Mouse (Mus musculus) R1 (cell line): Measurements from ENCODE around the gene Rpap1.

ENCODE experiments used
- DNase-seq: peaks from one replicate; pipeline ENCODE4 v3.0.0-alpha.2; 2018; ENCODE audit warnings: low read depth, low spot score

The Rpap1 gene

DNA sequence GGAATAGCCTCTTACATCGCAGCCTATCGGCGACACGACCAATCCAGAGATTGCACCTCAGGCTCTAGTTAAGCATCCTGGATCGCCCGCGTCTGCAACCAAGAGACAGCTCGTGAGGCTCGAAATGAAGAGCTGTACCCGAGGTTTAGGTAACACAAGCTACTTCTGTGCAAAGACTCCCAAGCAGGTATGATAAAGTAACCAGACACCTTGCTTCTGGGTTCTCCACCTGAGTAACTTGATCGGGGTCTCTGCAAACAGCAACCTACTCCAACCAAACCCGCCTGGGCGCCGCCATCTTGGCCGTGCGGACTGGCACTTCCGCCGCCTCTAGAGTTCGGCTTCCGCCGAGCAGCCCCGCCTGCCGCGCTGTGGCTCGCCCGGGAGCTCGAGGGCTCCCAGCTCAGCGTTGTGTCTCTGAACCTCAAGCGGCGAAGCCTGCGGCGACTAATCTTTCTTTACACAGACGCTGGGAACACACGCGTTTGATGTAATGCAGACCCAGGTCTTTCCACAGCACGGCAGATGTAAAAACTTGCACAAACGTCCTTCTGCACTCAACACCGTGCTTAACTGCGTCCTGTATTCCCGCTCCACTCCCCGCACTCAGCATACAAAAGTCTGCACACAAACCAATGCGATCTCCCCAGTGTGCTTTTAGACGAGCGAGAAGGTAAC, at the start of gene Rpap1:
Gene Rpap1 (minus strand): TSS at position 332 of the 678 bp plus-strand sequence.
- DNase-seq, result peak; percentile 90

DNA sequence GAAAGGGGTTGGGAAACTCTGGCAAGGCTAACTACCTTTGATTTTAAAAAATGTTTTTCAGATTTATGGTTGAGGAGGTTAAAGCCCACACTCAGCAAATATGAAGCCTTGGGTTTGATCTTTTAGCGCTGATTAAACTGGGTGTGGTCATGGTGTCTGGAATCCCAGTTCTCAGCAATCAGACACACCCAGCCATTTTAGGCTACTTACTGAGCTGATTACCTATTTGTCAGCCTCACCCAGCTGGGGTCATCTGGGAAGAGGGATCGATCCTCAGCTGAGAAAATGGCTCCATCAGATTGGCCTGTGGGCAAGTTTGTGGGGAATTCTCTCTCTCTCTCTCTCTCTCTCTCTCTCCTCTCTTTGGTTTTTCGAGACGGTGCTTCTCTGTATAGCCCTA, 46.9 kb upstream of the Rpap1 start:
- DNase-seq, result peak; percentile 67

DNA sequence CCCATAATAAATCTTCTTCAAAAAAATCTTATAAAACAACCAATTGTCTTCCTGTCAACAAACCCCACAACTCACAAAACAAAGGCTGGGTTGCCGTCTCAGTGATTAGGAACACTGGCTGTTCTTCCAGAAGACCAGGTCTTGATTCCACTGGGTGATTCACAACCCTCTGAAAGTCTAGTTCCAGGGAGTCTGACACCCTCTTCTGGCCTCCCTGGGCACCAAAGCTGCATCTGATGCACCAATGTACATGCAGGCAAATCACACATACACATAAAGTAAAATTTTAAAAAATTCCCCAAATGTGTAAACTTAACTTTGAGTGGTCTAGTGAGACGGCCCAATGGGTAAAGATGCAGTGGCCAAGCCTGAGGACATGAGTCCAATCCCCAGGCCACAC, 43.2 kb upstream of the Rpap1 start:
- no peak for DNase-seq

DNA sequence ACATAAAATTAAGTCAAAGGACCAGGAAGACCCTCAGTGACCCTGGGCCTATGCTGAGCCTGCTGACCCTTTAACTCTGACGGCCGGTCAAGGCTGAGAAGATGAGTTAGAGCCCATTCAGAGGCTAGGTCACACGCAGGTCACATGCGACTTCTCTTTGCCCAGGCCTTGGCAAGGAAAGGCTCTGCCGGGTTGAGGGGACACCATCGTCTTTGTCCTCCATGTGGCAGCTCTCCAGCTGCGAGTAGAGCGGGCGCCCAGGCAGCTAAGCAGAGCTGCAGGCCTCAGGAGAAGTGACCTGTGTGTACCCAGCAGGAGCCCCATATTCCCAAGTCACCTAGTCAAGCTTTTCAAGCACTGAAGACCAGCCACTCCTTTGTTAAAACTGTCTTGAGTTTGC, 33.8 kb upstream of the Rpap1 start:
- no peak for DNase-seq

DNA sequence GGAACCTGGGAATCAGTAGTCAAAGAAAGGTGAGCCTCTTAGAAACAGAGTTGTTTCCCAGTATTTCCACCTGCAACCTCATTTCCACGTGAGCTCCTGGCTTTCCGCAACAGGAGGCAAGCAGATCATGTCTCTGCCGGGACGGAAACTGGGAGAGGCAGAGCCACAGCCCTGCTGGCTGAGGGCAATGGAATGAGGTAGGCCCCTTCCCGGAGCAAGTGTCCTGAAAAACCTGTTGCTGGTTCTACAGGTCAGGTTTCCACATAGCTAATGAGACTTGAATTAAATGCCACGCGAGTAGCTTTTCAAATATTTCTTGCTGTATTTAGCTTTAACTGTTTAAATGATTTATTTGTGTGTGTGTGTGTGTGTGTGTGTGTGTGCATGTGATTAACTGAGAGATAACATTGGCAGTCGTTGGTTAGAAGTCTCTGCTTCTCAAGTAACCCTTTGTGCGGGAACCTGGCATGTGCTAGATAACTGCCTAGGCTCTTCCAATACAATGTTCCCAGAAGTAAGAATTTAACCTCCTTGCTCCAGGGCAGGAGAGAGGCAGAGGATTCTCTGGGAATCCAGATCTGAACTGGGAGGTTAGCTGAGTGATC, 31.4 kb upstream of the Rpap1 start:
- DNase-seq, result peak; percentile 66

DNA sequence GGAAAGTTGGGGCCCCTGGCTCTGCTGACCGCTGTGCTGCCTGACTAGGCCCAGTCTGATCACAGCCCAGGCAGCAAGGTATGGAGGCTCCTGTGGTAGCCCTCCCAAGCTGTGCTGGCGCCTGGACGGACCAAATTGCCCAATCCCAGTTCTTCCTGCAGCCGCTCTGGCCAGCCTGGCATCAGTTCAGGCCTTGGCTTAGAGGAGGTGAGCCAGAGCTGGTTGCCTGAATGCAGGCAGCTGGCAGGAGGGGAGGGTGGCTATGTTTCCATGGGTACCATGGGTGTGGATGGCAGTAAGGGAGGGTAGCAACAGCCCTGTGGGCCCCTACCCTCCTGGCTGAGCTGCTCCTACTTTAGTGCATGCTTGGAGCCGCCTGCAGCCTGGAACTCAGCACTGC, 29.7 kb upstream of the Rpap1 start:
- no peak for DNase-seq

DNA sequence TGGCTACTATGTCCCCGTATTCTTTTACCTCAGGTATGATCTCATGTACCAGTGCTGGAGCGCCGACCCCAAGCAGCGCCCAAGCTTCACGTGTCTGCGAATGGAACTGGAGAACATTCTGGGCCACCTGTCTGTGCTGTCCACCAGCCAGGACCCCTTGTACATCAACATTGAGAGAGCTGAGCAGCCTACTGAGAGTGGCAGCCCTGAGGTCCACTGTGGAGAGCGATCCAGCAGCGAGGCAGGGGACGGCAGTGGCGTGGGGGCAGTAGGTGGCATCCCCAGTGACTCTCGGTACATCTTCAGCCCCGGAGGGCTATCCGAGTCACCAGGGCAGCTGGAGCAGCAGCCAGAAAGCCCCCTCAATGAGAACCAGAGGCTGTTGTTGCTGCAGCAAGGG, 29.3 kb upstream of the Rpap1 start:
- no peak for DNase-seq

DNA sequence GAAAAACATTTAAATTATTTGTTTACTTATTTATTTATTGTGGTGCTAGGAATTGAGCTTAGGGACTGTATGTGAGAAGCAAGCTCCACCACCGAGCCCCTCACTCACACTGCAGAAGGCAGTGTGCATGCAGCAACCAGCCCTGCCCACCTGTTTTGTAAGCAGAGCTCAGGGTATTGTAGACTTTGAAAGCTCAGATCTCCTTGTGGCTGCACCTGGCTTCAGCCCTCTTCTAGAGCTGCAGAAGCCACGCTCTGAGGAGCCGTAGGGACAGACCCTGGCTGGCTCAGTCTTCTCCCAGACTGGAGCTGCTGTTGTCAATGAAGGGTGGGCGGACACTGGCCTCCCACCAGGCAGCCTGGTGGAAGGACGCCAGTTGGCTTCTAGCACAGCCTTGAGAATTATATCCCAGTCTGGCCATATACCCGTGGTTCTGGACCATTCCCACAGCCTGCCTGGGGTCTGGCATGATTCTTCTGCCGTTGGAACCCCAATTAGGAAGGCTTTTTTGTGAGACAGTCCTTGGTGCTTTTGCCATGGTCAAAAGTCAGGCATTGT, 27.1 kb upstream of the Rpap1 start:
- DNase-seq, result no peak

DNA sequence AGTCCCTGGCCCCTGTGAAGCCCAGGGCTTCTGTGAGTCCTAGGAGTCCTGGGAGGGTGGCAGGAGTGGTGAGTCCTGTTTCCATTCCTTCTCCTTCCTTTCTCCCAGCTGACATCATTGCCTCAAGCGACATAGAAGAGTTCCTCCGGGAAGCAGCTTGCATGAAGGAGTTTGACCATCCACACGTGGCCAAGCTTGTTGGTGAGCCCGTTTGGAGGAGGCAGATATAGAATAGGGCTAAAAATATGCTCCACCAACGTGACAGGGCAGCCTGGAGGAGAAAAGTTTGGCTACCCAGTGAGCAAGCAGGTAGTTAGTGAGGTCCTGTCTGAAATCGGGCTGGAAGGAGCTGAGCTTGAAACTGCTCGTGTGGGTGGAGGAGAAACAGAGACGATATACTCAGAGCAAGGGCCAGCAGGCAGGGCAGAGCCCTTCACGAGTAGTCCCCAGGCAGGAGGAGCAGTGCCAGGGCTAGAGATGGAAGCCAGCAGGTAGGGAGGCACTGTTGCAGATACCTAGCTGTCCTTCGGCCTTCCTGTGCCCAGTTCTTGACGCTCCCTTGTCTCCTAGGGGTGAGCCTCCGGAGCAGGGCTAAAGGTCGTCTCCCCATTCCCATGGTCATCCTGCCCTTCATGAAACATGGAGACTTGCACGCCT, 24.3 kb upstream of the Rpap1 start:
- no peak for DNase-seq

DNA sequence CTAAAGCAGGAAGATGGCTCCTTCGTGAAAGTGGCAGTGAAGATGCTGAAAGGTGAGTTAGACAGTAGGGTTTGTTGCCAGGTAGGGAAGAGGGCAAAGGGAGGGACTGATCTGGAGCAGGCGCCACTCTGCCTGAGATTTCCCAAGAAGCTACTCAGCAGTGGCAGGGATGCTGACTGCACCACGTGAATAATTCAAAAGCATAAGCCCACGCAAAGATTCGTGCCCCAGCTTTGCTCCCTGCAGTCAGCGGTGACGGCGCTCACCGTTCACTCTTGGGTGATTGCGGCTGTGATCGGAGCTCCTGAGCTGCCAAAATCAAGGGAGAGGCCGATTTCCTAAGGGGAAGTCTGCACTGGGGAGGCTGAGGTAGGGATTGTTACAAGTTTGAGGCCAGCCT, 23.6 kb upstream of the Rpap1 start:
- no peak for DNase-seq

DNA sequence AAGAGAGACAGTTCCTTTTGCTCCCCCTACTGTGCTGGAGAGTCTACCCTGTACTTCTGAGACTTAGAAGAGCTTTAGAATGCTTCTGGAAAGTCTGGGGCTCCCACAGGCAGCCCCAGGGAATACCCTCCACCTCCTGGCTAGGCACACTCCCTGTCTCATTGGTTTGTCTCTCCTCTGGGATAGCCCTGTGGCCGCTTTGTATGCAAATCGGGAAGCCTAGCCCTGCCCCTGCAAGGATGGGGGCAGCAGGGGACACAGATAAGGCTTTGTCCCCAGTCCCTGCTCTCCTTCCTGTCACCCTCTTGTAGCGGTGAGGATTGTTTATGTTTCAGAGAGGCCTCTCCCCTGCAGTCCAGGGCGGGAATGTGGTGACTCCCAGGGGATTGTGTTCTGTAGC, 21.5 kb upstream of the Rpap1 start:
- peak; percentile 70 for DNase-seq

DNA sequence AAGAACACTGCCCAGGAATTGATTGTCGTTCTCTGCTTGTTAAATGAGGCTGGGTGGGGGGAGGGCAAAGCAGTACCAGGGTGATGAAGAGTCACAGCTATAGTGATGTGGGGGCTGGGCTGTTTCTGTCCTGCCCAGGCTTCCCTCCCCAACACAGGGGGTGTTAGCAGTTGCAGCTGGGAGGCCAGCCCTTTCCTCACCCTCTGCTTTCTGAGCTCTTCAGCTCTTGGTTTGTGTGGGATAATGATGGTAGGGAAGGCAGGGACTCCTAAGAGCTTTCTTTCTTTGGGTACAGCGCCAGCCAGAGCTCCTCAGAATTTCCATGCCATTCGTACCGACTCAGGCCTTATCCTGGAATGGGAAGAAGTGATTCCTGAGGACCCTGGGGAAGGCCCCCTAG, 21.1 kb upstream of the Rpap1 start:
- no peak for DNase-seq

DNA sequence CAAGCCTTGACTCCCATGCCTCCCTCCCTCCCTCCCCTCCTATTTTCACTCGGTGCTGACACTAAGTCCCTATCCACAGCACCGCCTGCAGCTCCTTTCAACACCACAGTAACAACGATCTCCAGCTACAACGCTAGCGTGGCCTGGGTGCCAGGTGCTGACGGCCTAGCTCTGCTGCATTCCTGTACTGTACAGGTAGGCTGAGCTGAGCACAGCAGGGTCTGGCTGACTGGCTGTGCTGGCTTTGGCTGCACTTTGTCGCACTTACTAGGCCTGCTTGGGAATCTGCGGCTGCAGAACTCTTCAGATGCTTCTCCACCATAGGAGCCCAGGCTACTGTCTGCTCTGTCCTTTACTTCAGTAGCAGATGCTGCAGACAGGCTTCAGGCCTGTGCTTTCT, 18.2 kb upstream of the Rpap1 start:
- no peak for DNase-seq

DNA sequence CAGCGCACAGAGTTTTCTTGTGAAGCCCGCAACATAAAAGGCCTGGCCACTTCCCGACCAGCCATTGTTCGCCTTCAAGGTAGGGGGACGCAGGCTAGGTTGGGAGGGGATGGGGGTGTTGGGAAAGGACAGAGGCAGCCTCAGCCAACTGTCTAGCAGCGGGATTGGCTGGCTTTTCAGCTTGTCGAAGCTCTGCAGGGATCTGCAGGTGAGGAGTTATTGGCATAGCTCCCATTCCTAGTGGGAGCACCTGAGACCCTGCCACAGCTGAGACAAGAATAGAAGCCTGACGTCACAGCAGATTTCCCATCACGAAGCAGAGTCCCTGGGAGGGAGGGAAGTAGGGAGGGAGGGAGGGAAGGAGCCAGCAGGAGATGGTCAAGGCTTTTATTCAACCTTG, 17.4 kb upstream of the Rpap1 start:
- DNase-seq, result no peak

DNA sequence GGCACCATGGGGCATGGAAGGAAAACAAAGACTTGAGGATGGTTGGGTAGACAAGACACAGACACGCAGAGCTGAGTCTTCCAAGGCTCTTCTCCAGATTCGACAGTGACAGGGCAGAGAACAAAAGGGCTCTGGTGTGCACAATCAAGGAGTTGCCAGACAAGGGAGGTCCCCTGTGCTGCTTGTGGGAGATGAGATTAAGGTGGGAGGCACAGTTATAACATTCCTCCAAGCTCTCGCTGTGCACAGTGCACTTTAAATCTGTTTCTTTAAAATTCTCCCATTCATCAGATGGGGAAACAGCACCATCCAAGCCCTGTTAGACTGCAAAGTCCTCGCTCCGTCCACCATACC, 16.9 kb upstream of the Rpap1 start:
- DNase-seq, result no peak

DNA sequence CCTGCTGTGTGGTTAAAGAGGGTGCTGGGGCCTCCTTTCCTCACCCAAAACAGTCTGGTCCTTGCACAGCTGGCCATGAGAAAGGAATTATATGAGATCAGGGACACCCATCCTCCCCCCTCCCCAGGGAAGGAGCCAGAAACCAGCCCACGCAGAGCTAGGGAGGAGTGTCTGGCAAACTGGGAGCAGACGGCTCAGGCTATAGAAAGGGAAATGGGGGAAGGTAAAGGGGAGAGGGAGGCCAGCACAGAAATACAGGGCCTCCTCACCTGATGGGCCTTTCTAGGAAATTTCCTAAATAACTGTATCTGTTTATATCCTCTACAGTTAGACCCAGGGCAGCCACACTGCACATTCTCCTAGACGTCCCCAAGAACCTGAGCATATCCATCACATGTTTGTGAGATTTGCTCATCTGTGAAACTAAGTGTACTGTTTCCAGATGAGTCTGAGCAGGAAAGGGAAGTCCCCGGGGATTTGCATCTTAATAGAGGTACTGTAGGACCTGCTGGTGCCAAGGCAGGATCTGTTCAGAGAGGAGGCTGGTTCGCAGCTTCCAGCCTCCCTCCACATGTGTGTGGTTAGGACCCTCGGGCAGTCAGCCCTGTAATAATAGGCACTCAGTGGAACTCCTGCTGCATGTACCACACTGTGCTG, 16.4 kb upstream of the Rpap1 start:
- DNase-seq, result peak; percentile 78

DNA sequence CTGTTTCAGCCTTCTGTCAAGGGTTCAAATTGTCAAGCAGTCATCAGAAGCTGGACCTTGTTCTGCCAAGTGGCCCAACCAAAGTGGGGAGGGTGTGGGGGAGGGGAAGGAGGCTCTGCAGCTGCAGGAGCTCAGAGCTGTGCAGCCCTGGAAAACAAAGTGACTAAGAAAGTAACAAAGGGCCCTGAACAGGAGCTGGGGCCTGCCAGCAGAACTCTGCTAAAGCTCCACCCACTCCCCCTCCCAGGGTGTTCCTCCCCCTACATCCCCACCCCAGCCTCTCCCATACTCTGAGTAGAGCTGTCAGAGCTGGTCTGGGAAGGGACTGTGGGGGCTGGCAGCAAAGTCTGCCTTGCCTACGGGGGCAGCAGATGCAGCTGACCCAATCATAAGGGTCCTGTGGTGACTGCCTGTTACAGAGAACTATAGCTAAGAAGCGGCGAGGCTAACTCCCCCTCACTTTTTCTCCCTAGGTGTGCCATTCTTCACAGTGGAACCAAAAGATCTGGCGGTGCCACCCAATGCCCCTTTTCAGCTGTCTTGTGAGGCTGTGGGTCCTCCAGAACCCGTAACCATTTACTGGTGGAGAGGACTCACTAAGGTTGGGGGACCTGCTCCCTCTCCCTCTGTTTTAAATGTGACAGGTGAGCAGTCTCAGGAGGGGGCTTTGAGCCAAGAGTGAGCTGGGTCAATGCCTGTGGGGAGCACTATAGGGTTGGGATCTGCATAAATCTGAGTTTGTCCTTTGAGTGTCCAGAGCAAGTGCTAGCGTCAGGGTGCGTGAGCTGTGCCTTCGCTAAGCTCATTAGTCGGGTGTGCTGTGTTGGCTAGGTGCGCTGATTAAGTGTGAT, 15.7 kb upstream of the Rpap1 start:
- DNase-seq, result peak; percentile 89

DNA sequence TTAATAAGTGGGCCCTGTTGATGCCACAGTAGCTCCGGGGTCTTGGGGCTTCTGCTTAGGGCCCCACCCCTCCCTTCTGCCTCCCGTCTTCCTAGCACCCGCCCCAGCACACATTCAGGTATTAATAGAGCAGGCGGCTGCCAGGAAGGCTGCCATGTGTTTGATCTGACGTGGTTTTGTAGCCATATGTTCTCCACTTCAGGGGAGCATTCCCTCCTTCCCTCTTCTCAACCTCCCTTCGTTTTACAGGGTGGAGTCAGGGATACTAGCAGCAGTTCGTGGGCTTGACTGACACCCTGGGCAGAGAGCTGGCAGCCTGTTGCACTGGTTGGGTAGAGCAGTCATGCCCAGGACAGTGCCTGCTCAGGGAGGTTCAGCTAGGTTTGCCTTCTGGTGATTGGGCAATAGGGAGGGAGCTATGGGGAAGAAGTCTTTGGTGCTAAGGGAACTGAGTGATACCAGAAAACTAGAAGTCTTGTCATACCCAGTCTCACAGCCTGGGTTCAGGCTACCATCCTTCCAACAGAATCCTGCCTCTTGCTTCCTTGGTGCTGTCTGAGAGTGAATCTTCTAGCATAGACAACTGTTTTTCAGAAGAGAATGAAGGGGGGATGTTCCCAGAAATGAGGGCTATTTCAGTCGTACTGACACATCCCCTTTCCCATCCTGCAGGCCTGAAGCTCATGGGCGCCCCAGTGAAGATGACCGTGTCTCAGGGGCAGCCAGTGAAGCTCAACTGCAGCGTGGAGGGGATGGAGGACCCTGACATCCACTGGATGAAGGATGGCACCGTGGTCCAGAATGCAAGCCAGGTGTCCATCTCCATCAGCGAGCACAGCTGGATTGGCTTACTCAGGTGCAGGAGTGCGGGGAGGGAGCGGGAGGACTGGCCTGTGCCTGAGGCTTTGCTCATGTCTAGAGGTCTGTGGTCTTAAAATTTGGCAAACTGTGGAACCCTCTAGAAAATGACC, 13.8 kb upstream of the Rpap1 start:
- DNase-seq, result no peak

DNA sequence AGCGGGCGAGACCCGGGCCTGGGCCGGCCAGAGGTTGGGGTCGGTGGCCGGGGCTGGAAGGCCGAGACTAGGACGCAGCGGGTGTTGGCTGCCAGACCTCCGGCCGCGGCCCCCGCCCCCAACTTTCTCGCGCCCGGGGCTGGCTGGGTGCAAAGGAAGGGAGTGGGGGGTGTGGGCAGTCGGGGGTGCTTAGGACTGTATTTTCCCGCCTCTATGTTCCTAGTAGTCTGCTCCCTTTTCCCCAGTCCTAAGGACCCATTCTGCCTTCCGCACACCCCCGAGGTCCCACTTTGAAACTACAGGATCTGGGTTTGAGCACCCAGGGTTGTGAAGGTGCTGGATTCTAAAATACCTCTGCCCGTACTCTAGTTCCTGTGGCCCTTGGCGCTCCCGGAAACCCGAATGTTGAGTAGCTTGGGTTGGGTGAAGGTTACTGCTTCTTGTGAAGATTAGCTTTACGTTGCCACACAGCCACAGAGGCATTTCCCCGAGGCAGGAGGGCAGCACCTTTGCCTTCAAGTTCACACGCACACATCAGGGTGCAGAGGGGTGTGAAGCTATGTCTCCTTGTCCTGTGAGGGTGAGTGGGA, 12.7 kb upstream of the Rpap1 start:
- peak; percentile 50 for DNase-seq
